Mouse (Mus musculus) thymus, postnatal 14 days (tissue): ENCODE data around the gene Nup133.

Experiments
- DNase-seq: peaks from one replicate; pipeline ENCODE4 v3.0.0; 2021

Gene Nup133

DNA sequence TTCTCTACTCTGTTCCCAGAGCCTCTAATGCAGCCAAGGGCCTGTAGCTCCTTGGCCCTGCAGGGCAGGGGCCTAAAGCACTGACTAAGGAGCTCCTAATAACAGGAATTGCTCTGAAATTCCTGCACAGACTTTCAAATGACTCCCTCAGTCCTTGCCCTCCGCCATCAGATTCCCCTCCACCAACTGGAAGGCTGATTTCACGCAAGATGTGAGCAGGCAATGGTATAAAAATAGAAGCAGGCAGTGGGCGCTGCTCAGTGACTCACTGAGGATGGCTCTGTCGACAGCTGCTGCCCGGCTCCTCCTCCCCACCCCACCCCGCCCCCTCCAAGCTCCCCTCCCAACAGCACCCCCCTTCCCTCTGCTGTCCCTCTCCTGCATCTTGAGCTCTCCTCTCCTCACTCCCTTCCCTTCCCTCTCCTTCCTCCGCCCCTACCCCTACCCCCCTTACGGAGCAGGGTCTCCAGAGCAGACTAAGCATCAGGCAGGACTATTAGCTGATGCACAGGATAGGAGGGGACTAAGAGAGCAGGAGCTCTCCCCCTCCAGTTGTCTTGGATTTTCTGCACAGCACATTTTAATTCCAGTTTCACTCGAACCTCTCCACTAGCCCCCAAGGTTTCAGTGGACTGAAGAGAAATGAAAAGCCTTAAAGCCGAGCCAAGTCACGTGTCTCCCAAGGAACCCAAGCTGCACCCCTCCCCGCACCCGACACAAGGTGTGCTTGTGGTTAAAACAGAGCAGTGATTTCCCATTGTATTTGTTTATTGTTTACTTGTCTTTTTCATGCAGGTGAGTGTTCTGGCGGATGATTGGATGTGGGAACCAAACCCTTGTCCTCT, 64.1 kb downstream of the Nup133 start:
- DNase-seq = no peak

DNA sequence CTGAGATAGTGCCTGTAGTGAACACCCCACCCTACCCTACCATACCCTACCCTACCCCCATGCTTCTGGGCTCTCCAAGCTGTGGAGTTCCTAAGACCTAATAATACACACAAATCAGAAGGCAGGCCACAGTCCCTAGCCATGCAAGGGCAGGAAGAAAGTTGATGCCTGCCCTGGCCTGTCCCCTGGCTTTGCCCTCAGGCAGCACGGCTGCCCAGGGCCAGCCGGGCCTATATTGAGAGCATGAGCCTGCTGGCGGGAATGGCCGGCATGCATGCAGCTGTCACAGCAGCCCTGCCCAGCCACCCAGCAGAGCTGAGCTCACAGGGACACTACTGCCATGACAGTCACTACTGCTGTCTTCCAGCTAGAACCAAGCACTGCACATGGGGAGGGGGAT, 66.0 kb downstream of the Nup133 start:
- no peak for DNase-seq

GRCm38 (mm10) chr8:123882412-123882811, 66.7 kb downstream of the Nup133 start:
- DNase-seq = no peak

- no peak for DNase-seq
These were observed 68.2 kb downstream of the Nup133 start for GRCm38 (mm10) chr8:123880821-123881350.

- DNase-seq = no peak
These were observed 68.8 kb downstream of the Nup133 start for GRCm38 (mm10) chr8:123880271-123880670.

DNA sequence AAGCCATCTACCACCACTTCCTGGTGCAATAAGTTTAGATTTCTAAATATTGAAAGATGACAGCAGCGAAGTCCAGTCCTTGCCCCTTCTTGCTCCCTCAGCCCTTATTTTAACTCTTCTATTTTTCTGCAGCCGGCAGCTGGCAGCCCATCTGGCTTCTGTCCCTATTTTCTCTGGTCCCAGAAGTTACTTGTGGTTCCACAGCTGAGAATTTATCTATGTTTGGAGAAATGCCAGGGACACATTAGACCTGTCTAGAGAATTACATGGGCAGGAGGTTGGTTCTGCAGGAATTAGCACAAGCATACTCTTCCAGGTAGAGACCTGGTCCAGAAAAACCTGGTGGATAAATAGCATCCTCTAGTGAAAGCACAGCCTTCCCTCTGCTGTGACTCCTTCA, 71.2 kb downstream of the Nup133 start:
- no peak for DNase-seq

DNA sequence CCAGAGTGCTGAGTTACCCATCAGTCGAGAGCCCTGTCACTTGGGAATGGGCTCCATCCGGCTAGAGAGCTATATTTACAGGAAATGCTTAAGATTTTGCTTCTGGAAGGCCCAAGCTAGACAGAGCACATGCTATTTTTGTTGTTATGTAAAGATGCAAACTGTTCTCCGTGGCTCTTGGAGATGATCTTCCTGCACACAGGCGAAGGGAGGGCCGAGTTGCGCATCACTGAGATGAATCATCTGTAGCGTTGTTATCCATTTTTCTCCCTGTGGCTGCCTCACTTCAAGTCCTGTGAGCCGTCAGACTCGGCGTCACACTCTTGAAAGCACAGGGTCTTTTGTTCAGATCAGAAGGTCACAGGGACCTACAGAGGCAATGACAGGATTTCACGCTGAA, 74.7 kb downstream of the Nup133 start:
- no peak for DNase-seq

DNA sequence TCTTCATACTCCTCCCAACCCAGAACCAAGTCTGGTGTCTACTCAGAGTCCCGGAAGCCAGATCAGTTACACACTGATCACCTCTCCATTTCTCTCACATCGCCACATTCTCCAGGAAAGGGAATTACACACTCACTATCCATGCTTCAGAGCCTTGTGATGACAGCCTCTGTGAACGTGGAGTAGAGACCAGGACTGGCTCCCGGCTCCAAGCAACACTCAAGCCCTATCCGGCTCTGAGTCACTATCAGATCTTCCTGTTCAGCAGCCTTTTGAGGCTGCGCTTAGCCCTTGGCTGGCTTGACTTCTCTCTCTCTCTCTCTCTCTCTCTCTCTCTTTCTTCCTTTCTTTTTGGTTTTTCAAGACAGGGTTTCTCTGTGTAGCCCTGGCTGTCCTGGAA, 75.7 kb downstream of the Nup133 start:
- DNase-seq = no peak

GRCm38 (mm10) chr8:123872048-123872447, 77.0 kb downstream of the Nup133 start:
- no peak for DNase-seq

DNA sequence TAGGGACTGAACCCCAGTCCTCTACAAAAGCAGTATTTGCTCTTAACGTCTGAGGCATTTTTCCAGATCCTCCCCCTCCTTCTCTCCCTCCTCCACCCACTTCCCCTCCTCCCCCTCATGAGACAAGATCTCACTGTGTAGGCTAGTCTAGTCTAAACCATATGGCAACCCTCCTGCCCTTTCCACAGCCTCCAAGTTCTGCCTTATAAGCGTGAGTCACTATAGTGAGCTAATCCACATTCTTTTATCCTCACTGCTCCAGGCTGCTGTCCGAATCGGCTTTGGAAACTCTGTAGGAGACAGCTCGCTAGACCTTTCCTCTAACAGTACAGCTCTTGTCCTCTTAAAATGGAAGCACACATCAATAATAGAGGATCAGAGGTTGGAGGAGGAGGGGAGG, 82.1 kb downstream of the Nup133 start:
- no peak for DNase-seq

DNA sequence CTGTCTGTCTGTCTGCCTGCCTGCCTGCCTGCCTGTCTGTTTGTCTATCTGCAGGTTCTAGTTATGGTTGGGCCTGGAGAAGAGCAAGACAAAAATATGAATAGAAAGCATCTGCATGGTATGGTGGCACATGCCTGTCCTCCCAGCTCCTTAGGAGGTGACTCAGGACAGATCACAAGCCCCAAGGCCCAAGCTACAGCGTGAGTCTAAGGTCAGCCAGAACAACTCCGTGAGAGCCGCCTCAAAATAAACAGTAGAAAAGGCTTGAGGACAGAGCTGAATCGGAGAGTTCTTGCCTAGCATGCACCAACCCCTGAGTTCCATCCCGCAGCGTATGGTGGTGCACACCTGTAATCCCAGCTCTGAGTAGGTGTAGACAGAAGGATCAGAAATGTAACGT, 83.3 kb downstream of the Nup133 start:
- no peak for DNase-seq

- DNase-seq = no peak
These were observed 88.7 kb downstream of the Nup133 start for GRCm38 (mm10) chr8:123860386-123860785.

- DNase-seq = peak; percentile 75
These were observed 89.3 kb downstream of the Nup133 start, which contains the start of gene Ccsap for GRCm38 (mm10) chr8:123859648-123860259. Gene Ccsap, minus strand, starts transcription at chr8:123860209.

DNA sequence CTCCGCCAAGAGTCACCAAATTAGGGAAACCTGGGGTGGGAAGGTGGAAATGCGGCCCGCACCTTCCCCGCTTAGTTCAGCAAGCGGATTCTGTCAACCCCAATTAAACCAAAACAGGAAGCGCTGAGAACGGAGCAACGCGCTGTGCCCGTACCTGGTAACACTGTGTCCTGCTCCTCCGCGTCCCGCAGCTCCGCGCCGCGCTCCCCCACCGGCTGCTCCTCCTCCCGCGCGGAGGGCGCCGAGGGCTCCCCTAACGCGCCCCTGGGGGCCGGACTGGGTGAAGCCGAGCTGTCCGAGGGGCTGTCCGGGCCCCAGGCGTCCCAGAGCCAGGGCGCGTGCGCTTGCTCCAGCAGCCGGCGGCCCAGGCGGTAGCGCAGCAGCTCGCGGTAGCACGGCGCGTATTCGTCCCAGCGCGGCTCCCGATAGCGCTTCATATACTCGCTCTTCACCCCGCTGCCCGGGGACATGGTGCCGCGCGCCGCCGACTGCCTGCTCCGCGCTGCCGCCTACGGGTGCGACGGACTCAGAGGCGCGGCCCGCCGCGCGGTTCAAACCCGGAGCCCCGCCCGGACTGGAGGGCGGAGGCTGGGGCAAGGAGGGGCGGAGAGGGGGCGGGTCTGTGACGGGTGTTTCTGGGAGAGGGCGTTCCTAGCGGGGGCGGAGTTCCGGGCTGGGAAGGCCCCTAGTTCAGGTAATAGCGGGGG, 90.0 kb downstream of the Nup133 start:
- DNase-seq = peak; percentile 96

DNA sequence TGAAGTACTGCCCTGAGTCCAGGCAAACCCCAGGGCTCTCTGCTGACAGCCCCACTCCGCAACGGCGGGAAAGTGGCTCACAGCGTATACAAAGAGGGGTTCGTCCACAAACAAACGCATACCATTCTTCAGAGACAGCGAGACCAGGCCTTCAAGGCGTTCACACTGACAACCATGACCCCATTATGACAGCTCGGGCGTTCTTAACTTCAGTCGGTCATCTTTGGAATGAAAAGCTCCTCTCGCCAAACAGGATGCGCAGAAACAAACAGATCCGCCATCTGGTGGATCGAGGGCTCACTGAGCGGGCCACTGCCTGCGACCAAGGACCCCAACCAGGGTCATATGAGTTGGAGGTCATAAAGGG, 90.5 kb downstream of the Nup133 start:
- DNase-seq = no peak

DNA sequence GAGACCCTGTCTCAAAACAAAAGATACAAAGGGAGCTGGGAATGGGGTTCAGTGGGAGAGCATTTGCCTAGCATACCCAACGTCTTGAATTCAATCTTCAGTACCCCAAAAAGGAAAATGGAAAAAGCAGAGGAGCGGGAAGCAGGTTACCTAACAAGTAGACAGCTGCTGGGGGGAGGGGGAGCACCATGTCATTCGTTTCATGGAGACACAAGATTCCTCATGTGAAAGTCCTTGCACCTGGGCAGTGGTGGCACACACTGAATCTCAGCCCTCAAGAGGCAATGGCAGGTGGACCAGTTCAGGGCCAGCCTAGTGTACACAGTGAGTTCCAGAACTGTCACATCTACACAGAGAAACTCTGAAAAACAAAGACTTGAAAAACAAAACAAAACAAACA, 91.7 kb downstream of the Nup133 start:
- no peak for DNase-seq

GRCm38 (mm10) chr8:123854733-123855475, 94.2 kb downstream of the Nup133 start:
- DNase-seq = no peak

DNA sequence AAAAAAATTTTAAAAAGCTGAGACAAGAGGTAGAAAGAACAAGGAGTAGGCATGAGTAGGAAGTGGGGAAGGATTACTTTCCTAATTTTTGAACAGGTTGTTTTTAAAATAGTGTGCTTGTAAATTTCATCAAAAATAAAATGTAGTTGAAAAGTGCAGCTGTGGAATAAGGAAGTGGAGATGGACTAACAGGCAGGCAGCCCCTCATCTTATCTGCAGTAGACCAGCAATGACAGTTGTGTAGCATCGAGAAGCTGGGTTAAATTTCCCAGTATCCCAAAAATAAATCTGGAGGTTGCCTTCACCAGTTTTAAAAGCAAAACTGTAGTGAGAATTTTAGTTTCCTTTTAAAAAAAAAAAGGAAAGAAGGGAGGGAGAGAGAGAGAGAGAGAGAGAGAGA, 94.8 kb downstream of the Nup133 start:
- DNase-seq = no peak

DNA sequence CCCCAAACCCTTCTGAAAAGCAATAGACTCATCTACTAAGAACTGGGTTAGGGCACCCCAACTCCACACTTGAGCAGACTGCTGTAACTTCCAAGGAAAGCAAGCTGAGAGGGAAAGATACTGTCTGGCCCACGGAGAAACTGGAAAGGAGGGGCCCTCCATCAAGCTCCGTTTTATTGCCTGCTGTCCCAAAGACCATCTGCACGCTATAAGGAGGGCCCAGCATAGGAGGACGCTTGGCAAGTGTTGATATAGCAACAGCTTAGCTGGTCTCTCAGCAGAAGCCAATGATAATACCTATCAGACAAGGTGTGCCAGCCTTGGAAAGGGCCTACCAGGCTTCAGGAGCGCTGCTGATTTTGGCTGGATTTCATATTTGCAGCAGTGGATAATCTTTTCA, 97.5 kb downstream of the Nup133 start:
- no peak for DNase-seq

- DNase-seq = no peak
These were observed 99.7 kb downstream of the Nup133 start for GRCm38 (mm10) chr8:123849352-123849751.

- DNase-seq = no peak
These were observed 101.5 kb downstream of the Nup133 start for GRCm38 (mm10) chr8:123847546-123847945.
